In the genomic region with DNA sequence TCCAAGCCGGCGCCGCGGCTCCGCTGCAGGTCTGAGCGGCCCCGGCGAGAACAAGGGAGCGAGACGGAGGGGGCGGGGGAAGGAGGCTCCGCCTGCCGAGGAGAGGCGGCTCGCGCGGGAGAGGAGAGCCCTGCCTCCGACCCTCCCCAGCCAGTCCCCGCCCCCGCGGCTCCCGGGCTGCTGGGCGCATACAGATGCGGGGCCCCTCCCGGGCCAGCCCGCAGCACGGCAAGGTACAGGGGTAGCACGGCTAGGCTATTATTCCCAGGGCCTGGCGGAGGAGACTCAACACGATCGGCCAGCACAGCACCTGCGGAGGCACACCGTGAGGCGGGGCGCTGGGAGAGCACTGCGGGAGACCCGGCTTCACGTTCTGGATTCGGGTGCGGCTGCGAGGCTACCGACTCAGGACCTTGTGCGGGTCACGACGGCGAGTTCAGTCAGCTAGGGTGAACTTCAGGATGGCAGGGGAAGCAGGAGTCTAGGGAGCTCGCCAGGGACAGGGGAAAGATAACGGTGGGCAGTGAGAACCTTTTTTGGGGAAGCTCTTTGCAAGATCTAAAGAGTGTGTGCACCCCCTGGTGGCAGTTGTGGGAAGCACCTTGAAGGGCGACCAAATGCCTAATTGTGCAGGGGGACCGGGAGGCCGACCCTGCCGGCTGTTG, we compare ENCODE assay signal across 8 mouse cellular contexts. TPM values are rescaled to one million over a fixed set of nuclear protein-coding genes. Genes with fewer than 3 reads are reported as not detected.
DNase-seq lines count a peak whose midpoint lies in the region; ATAC-seq and TF ChIP-seq lines count a peak whose summit lies in the region.

Cdh24 (minus strand) TSS at position 60 of the 665 bp plus-strand sequence.

- no peaks in the 10 kb centered on the region for H3K9me3 ChIP-seq in lung, embryonic 14.5 days (ENCODE audit: low read depth, low read length)

- H3K4me1 ChIP-seq in lung, embryonic 14.5 days (ENCODE audit: insufficient read depth), result peaks cover 5% of the 10 kb centered on the region

- H3K27ac ChIP-seq in lung, embryonic 14.5 days (ENCODE audit: low read depth), result peak within 1 kb of the TSS; percentile 80; the same call in 1 of the 2 replicates

- DNase-seq in MN1 (ENCODE audit: low spot score), result peak; percentile 87
- DNase-seq in cerebellum, adult 8-10 months, result peak; percentile 85
- DNase-seq in forelimb bud, embryonic 11.5 days (ENCODE audit: low read depth, low spot score), result peak; percentile 91
- DNase-seq in layer of hippocampus, adult 8-10 months (ENCODE audit: low spot score in 2 of 2), result peak; percentile 74 to 88
- DNase-seq in lung, embryonic 14.5 days, result peak; percentile 97
- peak; percentile 88 to 89 for DNase-seq in thymus, adult 18-20 months

- TF ChIP-seq CTCF in lung, embryonic 14.5 days (IDR thresholded peaks at IDR 0.05; ENCODE audit: low read depth), result peak; percentile 90

- no peaks in the 10 kb centered on the region for H3K27me3 ChIP-seq in lung, embryonic 14.5 days (ENCODE audit: insufficient read depth, low read length)

- H3K4me3 ChIP-seq in lung, embryonic 14.5 days (ENCODE audit: low read depth, low read length), result peak within 1 kb of the TSS; percentile 73

- peak; percentile 74 to 79 for ATAC-seq in hematopoietic stem cell, adult 5-6 weeks (replicated peaks in 1 of 2; ENCODE audit: insufficient read depth in 1 of 2, low FRiP score in 2 of 2, low TSS enrichment in 1 of 2, low read depth in 1 of 2, poor library complexity in 2 of 2, severe bottlenecking in 2 of 2)
- ATAC-seq in lung, embryonic 14.5 days (ENCODE audit: insufficient read depth), result peak; percentile 94
- ATAC-seq in neutrophil, adult 5-6 weeks (ENCODE audit: extremely low read depth, insufficient number of reproducible peaks, low FRiP score, poor library complexity, severe bottlenecking), result peak; percentile 71

- peak within 1 kb of the TSS; percentile 100 for H3K4me2 ChIP-seq in lung, embryonic 14.5 days

- WGBS in lung, embryonic 14.5 days, result under 1% methylated on average over 52 of the region's 52 CpGs

- H3K36me3 ChIP-seq in lung, embryonic 14.5 days (ENCODE audit: insufficient read depth), result peaks cover 74% of the 10 kb centered on the region

- H3K9ac ChIP-seq in lung, embryonic 14.5 days, result peak within 1 kb of the TSS; percentile 83

RNA-seq across cellular contexts. Expression of gene Cdh24, which starts in this region (rescaled TPM):
- total RNA-seq in hematopoietic stem cell, adult 5-6 weeks (2017), result 1.4 and 2.3 TPM in 2 replicates
- 10 to 100 TPM; 16.0 to 24.1 (median 20.7) TPM for total RNA-seq in layer of hippocampus, adult 8-10 months (2022)
- 5.2 and 5.4 TPM in 2 replicates for polyA plus RNA-seq in lung, embryonic 14.5 days (2014; fragmentation: Nextera tagmentation; extraction: Ambion mirVana)
- 1.5 and 2.5 TPM in 2 replicates for total RNA-seq in neutrophil, adult 5-6 weeks (2017)

Comparison
In these comparisons a context has a peak if more than half of its experiments do, and no peak if none do; other contexts are left out.
1. Peak in every context shown above with its lines: DNase-seq, ATAC-seq, H3K4me3 ChIP-seq and H3K27ac ChIP-seq.